Mouse (Mus musculus) myocyte (in vitro differentiated cells): Measurements from ENCODE around the gene Ptx4.

Experiments used
- CEBPB ChIP-seq: IDR thresholded peaks from 2 replicates; pipeline ENCODE4 v1.6.1; 2011; ENCODE audit warnings: mild to moderate bottlenecking, moderate library complexity; ENCODE audit not compliant: poor library complexity, insufficient read depth, severe bottlenecking
- E2F4 ChIP-seq: IDR thresholded peaks from one replicate; pipeline ENCODE4 v1.6.1; 2011; ENCODE audit warnings: mild to moderate bottlenecking, control low read depth, moderate library complexity; ENCODE audit not compliant: insufficient read depth
- MAX ChIP-seq: IDR thresholded peaks from one replicate; pipeline ENCODE4 v1.6.1; 2011; ENCODE audit warnings: low read depth, mild to moderate bottlenecking, control low read depth
- MYOD1 ChIP-seq, 3 experiments: IDR thresholded peaks; one replicate each; pipeline ENCODE4 v1.6.1; 2011; ENCODE audit warnings: control low read depth in 2 of 3, low read depth in 2 of 3, mild to moderate bottlenecking in 2 of 3, moderate library complexity in 1 of 3; ENCODE audit not compliant: insufficient read length in 2 of 3, control insufficient read depth in 1 of 3
- MYOG ChIP-seq, 3 experiments: IDR thresholded peaks; one replicate each; pipeline ENCODE4 v1.6.1; 2011; ENCODE audit warnings: control low read depth in 2 of 3, low read depth in 2 of 3, mild to moderate bottlenecking in 2 of 3; ENCODE audit not compliant: insufficient read length in 2 of 3, control insufficient read depth in 1 of 3, insufficient read depth in 1 of 3
- POLR2A ChIP-seq: IDR thresholded peaks from one replicate; pipeline ENCODE4 v1.6.1; 2011; ENCODE audit warnings: low read depth, mild to moderate bottlenecking, control low read depth, moderate library complexity; ENCODE audit not compliant: insufficient read length
- POLR2AphosphoS2 ChIP-seq: IDR thresholded peaks from one replicate; pipeline ENCODE4 v1.6.1; 2011; ENCODE audit warnings: low read depth, control low read depth; ENCODE audit not compliant: insufficient read length
- SRF ChIP-seq: IDR thresholded peaks from one replicate; pipeline ENCODE4 v1.6.1; 2011; ENCODE audit warnings: low read depth; ENCODE audit not compliant: control insufficient read depth, insufficient read length
- TCF3 ChIP-seq: IDR thresholded peaks from one replicate; pipeline ENCODE4 v1.6.1; 2011; ENCODE audit warnings: low read depth, control low read depth; ENCODE audit not compliant: insufficient read length
- USF1 ChIP-seq: IDR thresholded peaks from one replicate; pipeline ENCODE4 v1.6.1; 2011; ENCODE audit warnings: low read depth, mild to moderate bottlenecking, control low read depth, moderate library complexity

GRCm38 (mm10) chr17:25082081-25082847, 38.3 kb upstream of the Ptx4 start:
- TF ChIP-seq SRF = no peak
- TF ChIP-seq POLR2A = no peak
- TF ChIP-seq TCF3 = no peak
- TF ChIP-seq MAX = no peak
- no peak for TF ChIP-seq MYOG (IDR thresholded peaks at IDR 0.05; ENCODE audit: control insufficient read depth in 1 of 3, insufficient read depth in 1 of 3, insufficient read length in 2 of 3, low read depth in 2 of 3)
- no peak for TF ChIP-seq USF1
- no peak for TF ChIP-seq POLR2AphosphoS2
- TF ChIP-seq CEBPB = no peak
- no peak for TF ChIP-seq MYOD1 (IDR thresholded peaks at IDR 0.05; ENCODE audit: control insufficient read depth in 1 of 3, insufficient read length in 2 of 3, low read depth in 2 of 3)
- no peak for TF ChIP-seq E2F4
